Mouse (Mus musculus): ENCODE measurements around the gene Sprtn. TPM values are rescaled to one million over a fixed set of nuclear protein-coding genes. Genes with fewer than 3 reads are reported as not detected.

The Sprtn gene
- polyA plus RNA-seq, 1 experiment = 2.5 TPM

GRCm38 (mm10) chr8:124898251-124898905 is 692 bp downstream of the Sprtn start:
- Histone ChIP-seq H3K36me3 (replicated peaks; ENCODE audit: low read length) (peaks cover 75% of the 10 kb centered on the region), H3K27me3 (replicated peaks) (no peaks in the 10 kb centered on the region), H3K4me3 (replicated peaks) (peak overlapping the region; percentile 93), H3K4me1 (peaks cover 71% of the 10 kb centered on the region), H3K9me3 (no peaks in the 10 kb centered on the region)
- no peak for TF ChIP-seq GATA1 (IDR thresholded peaks at IDR 0.05; ENCODE audit: borderline replicate concordance, low read length)

GRCm38 (mm10) chr8:124903198-124903597 is 5.5 kb downstream of the Sprtn start:
- H3K27me3 ChIP-seq (replicated peaks) = no peaks in the 10 kb centered on the region
- H3K9me3 ChIP-seq = no peaks in the 10 kb centered on the region
- H3K36me3 ChIP-seq (replicated peaks; ENCODE audit: low read length) = peaks cover 93% of the 10 kb centered on the region
- H3K4me3 ChIP-seq (replicated peaks) = peak overlapping the region; percentile 33
- TF ChIP-seq FLI1 (IDR thresholded peaks at IDR 0.05; ENCODE audit: low read length) (no peak), GATA1 (IDR thresholded peaks at IDR 0.05; ENCODE audit: borderline replicate concordance, low read length) (no peak)
- H3K4me1 ChIP-seq = peaks cover 71% of the 10 kb centered on the region

GRCm38 (mm10) chr8:124905482-124905881 is 7.8 kb downstream of the Sprtn start:
- Histone ChIP-seq H3K9me3 (no peaks in the 10 kb centered on the region), H3K27me3 (replicated peaks) (no peaks in the 10 kb centered on the region), H3K4me1 (peaks cover 53% of the 10 kb centered on the region), H3K36me3 (replicated peaks; ENCODE audit: low read length) (peaks cover 98% of the 10 kb centered on the region), H3K4me3 (replicated peaks) (peak overlapping the region; percentile 60)
- no peak for TF ChIP-seq GATA1 (IDR thresholded peaks at IDR 0.05; ENCODE audit: borderline replicate concordance, low read length)
- no peak for TF ChIP-seq FLI1 (IDR thresholded peaks at IDR 0.05; ENCODE audit: low read length)

GRCm38 (mm10) chr8:124909936-124910335 is 12.2 kb downstream of the Sprtn start:
- Histone ChIP-seq H3K36me3 (replicated peaks; ENCODE audit: low read length) (peaks cover 100% of the 10 kb centered on the region), H3K4me3 (replicated peaks) (no peak overlapping the region), H3K9me3 (peaks cover 5% of the 10 kb centered on the region), H3K27me3 (replicated peaks) (no peaks in the 10 kb centered on the region), H3K4me1 (peaks cover 25% of the 10 kb centered on the region)
- TF ChIP-seq GATA1 (IDR thresholded peaks at IDR 0.05; ENCODE audit: borderline replicate concordance, low read length) (no peak), FLI1 (IDR thresholded peaks at IDR 0.05; ENCODE audit: low read length) (no peak)

GRCm38 (mm10) chr8:124910349-124910748 is 12.7 kb downstream of the Sprtn start:
- no peaks in the 10 kb centered on the region for H3K27me3 ChIP-seq (replicated peaks)
- no peak for TF ChIP-seq GATA1 (IDR thresholded peaks at IDR 0.05; ENCODE audit: borderline replicate concordance, low read length)
- no peak overlapping the region for H3K4me3 ChIP-seq (replicated peaks)
- H3K4me1 ChIP-seq = peaks cover 21% of the 10 kb centered on the region
- peaks cover 5% of the 10 kb centered on the region for H3K9me3 ChIP-seq
- peaks cover 100% of the 10 kb centered on the region for H3K36me3 ChIP-seq (replicated peaks; ENCODE audit: low read length)

- Histone ChIP-seq H3K27me3 (replicated peaks) (no peaks in the 10 kb centered on the region), H3K9me3 (peaks cover 5% of the 10 kb centered on the region), H3K36me3 (replicated peaks; ENCODE audit: low read length) (peaks cover 98% of the 10 kb centered on the region), H3K4me1 (peaks cover 23% of the 10 kb centered on the region), H3K4me3 (replicated peaks) (no peak overlapping the region)
- TF ChIP-seq FLI1 (IDR thresholded peaks at IDR 0.05; ENCODE audit: low read length) (no peak), GATA1 (IDR thresholded peaks at IDR 0.05; ENCODE audit: borderline replicate concordance, low read length) (no peak)
Observed at GRCm38 (mm10) chr8:124911938-124912872, 14.5 kb downstream of the Sprtn start.

GRCm38 (mm10) chr8:124914061-124914460 is 16.4 kb downstream of the Sprtn start:
- Histone ChIP-seq H3K27me3 (replicated peaks) (no peaks in the 10 kb centered on the region), H3K36me3 (replicated peaks; ENCODE audit: low read length) (peaks cover 98% of the 10 kb centered on the region)
- no peak for TF ChIP-seq FLI1 (IDR thresholded peaks at IDR 0.05; ENCODE audit: low read length)
- TF ChIP-seq GATA1 (IDR thresholded peaks at IDR 0.05; ENCODE audit: borderline replicate concordance, low read length) = no peak

GRCm38 (mm10) chr8:124917741-124918484 is 20.2 kb downstream of the Sprtn start:
- no peak for TF ChIP-seq GATA1 (IDR thresholded peaks at IDR 0.05; ENCODE audit: borderline replicate concordance, low read length)
- no peak for TF ChIP-seq FLI1 (IDR thresholded peaks at IDR 0.05; ENCODE audit: low read length)
- Histone ChIP-seq H3K9me3 (peaks cover 11% of the 10 kb centered on the region), H3K27me3 (replicated peaks) (no peaks in the 10 kb centered on the region), H3K36me3 (replicated peaks; ENCODE audit: low read length) (peaks cover 78% of the 10 kb centered on the region), H3K4me1 (peaks cover 48% of the 10 kb centered on the region), H3K4me3 (replicated peaks) (no peak overlapping the region)

More at GRCm38 (mm10) chr8:124914061-124914460, 16.4 kb downstream of the Sprtn start:
- Histone ChIP-seq H3K9me3 (peaks cover 5% of the 10 kb centered on the region), H3K4me1 (peaks cover 33% of the 10 kb centered on the region), H3K4me3 (replicated peaks) (no peak overlapping the region)

GRCm38 (mm10) chr8:124921369-124922279 is 23.9 kb downstream of the Sprtn start:
- TF ChIP-seq FLI1 (IDR thresholded peaks at IDR 0.05; ENCODE audit: low read length) (no peak), GATA1 (IDR thresholded peaks at IDR 0.05; ENCODE audit: borderline replicate concordance, low read length) (no peak)
- peaks cover 70% of the 10 kb centered on the region for H3K36me3 ChIP-seq (replicated peaks; ENCODE audit: low read length)

More at GRCm38 (mm10) chr8:124921369-124922279, 23.9 kb downstream of the Sprtn start:
- Histone ChIP-seq H3K27me3 (replicated peaks) (no peaks in the 10 kb centered on the region), H3K4me3 (replicated peaks) (peak overlapping the region; percentile 47), H3K4me1 (peaks cover 68% of the 10 kb centered on the region), H3K9me3 (peaks cover 28% of the 10 kb centered on the region)

Data from megakaryocyte, embryonic 14.5 days (primary cell).